In genomic region chr10:26757231-26757630, GRCm38 (mm10) we compare ENCODE assay signal across 32 mouse cellular contexts.
"Had no signal": no experiment of that assay in that cellular context is flagged by ENCODE, and none has a peak within 500 bp of the region (broad histone marks: within the 10 kb centered on the region; RNA-seq: fewer than 3 reads in every experiment).

No protein-coding gene starts in this region.

- H3K9me3 ChIP-seq: limb, embryonic 10.5 days; limb, embryonic 12.5 days; limb, embryonic 13.5 days; limb, embryonic 15.5 days; liver, embryonic 12.5 days; liver, embryonic 13.5 days; liver, embryonic 15.5 days; lung, embryonic 15.5 days; megakaryocyte, embryonic 14.5 days; midbrain, embryonic 10.5 days; midbrain, embryonic 12.5 days; midbrain, embryonic 13.5 days; midbrain, embryonic 15.5 days; neural tube, embryonic 12.5 days had no signal

- ATAC-seq: liver, embryonic 12.5 days; liver, postnatal 0 days; lung, postnatal 0 days; midbrain, embryonic 13.5 days; midbrain, embryonic 15.5 days; midbrain, embryonic 16.5 days had no signal

- H3K27me3 ChIP-seq: limb, embryonic 12.5 days; limb, embryonic 13.5 days; limb, embryonic 15.5 days; liver, embryonic 12.5 days; liver, embryonic 13.5 days; liver, embryonic 15.5 days; lung, embryonic 15.5 days; megakaryocyte, embryonic 14.5 days; midbrain, embryonic 12.5 days; midbrain, embryonic 13.5 days; midbrain, embryonic 15.5 days; neural tube, embryonic 12.5 days had no signal

- H3K4me3 ChIP-seq: limb, embryonic 10.5 days; limb, embryonic 12.5 days; limb, embryonic 13.5 days; limb, embryonic 15.5 days; liver, embryonic 12.5 days; liver, embryonic 13.5 days; liver, embryonic 15.5 days; lung, embryonic 15.5 days; megakaryocyte, embryonic 14.5 days; midbrain, embryonic 10.5 days; midbrain, embryonic 12.5 days; midbrain, embryonic 13.5 days; midbrain, embryonic 15.5 days; myocyte; neural tube, embryonic 12.5 days had no signal

- H3K36me3 ChIP-seq: limb, embryonic 10.5 days; limb, embryonic 12.5 days; limb, embryonic 13.5 days; limb, embryonic 15.5 days; liver, embryonic 12.5 days; liver, embryonic 13.5 days; liver, embryonic 15.5 days; lung, embryonic 15.5 days; midbrain, embryonic 10.5 days; midbrain, embryonic 12.5 days; midbrain, embryonic 13.5 days; midbrain, embryonic 15.5 days; neural tube, embryonic 12.5 days had no signal

- H3K27ac ChIP-seq: limb, embryonic 10.5 days; limb, embryonic 12.5 days; limb, embryonic 13.5 days; limb, embryonic 15.5 days; liver, embryonic 12.5 days; liver, embryonic 13.5 days; liver, embryonic 14.5 days; liver, embryonic 15.5 days; lung, embryonic 15.5 days; macrophage; midbrain, embryonic 10.5 days; midbrain, embryonic 12.5 days; midbrain, embryonic 13.5 days; midbrain, embryonic 15.5 days; neural tube, embryonic 12.5 days had no signal

- H3K4me2 ChIP-seq: limb, embryonic 12.5 days; limb, embryonic 13.5 days; limb, embryonic 15.5 days; liver, embryonic 11.5 days; liver, embryonic 12.5 days; liver, embryonic 13.5 days; liver, embryonic 15.5 days; lung, embryonic 14.5 days; lung, embryonic 15.5 days; midbrain, embryonic 11.5 days; midbrain, embryonic 12.5 days; midbrain, embryonic 13.5 days; midbrain, embryonic 15.5 days; neural tube, embryonic 12.5 days had no signal

- H3K4me1 ChIP-seq: limb, embryonic 15.5 days; liver, embryonic 12.5 days; neural tube, embryonic 12.5 days had no signal

- DNase-seq: left cerebral cortex, postnatal 4 days; liver; liver, embryonic 13.5 days; liver, postnatal 0 days; lung, adult 18-20 months; lung, adult 2 months; lung, embryonic 14.5 days; lung, postnatal 10 days; lung, postnatal 14 days; lung, postnatal 36 days; lung, postnatal 4 days; midbrain, embryonic 14.5 days had no signal

- H3K9ac ChIP-seq: limb, embryonic 12.5 days; limb, embryonic 13.5 days; limb, embryonic 15.5 days; liver, embryonic 12.5 days; liver, embryonic 13.5 days; liver, embryonic 14.5 days; liver, embryonic 15.5 days; liver, postnatal 0 days; lung, embryonic 14.5 days; lung, embryonic 15.5 days; midbrain, embryonic 12.5 days; midbrain, embryonic 13.5 days; midbrain, embryonic 15.5 days; neural tube, embryonic 12.5 days had no signal
